In the genomic region with DNA sequence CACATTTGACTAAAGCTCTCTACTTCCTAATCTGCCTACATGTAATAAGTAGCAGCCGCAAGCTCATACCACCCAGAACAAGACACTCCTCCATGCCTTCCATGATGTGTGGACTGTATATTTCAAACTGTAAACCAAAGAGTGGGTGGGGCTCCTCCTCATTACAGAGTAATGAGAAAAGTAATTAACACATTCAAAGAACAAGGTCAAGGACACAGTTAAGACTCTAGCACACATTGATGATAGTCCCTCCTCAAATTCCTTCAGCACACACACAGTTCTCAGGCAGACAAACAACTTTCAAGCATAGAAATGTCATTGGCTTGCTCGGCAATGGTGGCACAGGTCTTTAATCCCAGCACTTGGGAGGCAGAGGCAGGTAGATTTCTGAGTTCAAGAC, we compare ENCODE assay signal across 39 mouse cellular contexts. TPM values are rescaled to one million over a fixed set of nuclear protein-coding genes. Genes with fewer than 3 reads are reported as not detected.
"Had no signal": no experiment of that assay in that cellular context is flagged by ENCODE, and none has a peak within 500 bp of the region (broad histone marks: within the 10 kb centered on the region; RNA-seq: fewer than 3 reads in every experiment).

No protein-coding gene starts in this region.

- H3K27me3 ChIP-seq: embryonic facial prominence, embryonic 12.5 days; embryonic facial prominence, embryonic 13.5 days; embryonic facial prominence, embryonic 15.5 days; forebrain, embryonic 12.5 days; forebrain, embryonic 13.5 days; forebrain, embryonic 15.5 days; heart, embryonic 12.5 days had no signal

- H3K27ac ChIP-seq: embryonic facial prominence, embryonic 10.5 days; embryonic facial prominence, embryonic 12.5 days; embryonic facial prominence, embryonic 13.5 days; embryonic facial prominence, embryonic 15.5 days; forebrain, embryonic 10.5 days; forebrain, embryonic 12.5 days; forebrain, embryonic 13.5 days; forebrain, embryonic 15.5 days; gastrocnemius, adult 2 months; heart, adult 2 months; heart, embryonic 10.5 days had no signal

- ATAC-seq: forebrain, embryonic 13.5 days; forebrain, embryonic 14.5 days; forebrain, embryonic 15.5 days; forebrain, embryonic 16.5 days; forebrain, postnatal 0 days had no signal

- H3K9me3 ChIP-seq: embryonic facial prominence, embryonic 12.5 days; embryonic facial prominence, embryonic 13.5 days; embryonic facial prominence, embryonic 15.5 days; forebrain, embryonic 10.5 days; forebrain, embryonic 12.5 days; forebrain, embryonic 13.5 days; forebrain, embryonic 15.5 days; heart, embryonic 10.5 days; heart, embryonic 12.5 days had no signal

- H3K36me3 ChIP-seq: embryonic facial prominence, embryonic 10.5 days; embryonic facial prominence, embryonic 12.5 days; embryonic facial prominence, embryonic 13.5 days; embryonic facial prominence, embryonic 15.5 days; forebrain, embryonic 10.5 days; forebrain, embryonic 12.5 days; forebrain, embryonic 15.5 days; heart, embryonic 10.5 days; heart, embryonic 12.5 days had no signal

- H3K4me3 ChIP-seq: embryonic facial prominence, embryonic 10.5 days; embryonic facial prominence, embryonic 12.5 days; embryonic facial prominence, embryonic 13.5 days; embryonic facial prominence, embryonic 15.5 days; erythroblast, embryonic 14.5 days; forebrain, embryonic 10.5 days; forebrain, embryonic 12.5 days; forebrain, embryonic 13.5 days; forebrain, embryonic 15.5 days; gastrocnemius, adult 2 months; heart, adult 2 months; heart, embryonic 10.5 days; heart, embryonic 12.5 days had no signal

- H3K4me2 ChIP-seq: embryonic facial prominence, embryonic 12.5 days; embryonic facial prominence, embryonic 13.5 days; embryonic facial prominence, embryonic 15.5 days; forebrain, embryonic 12.5 days; forebrain, embryonic 13.5 days; forebrain, embryonic 15.5 days; heart, embryonic 11.5 days; heart, embryonic 12.5 days had no signal

- H3K4me1 ChIP-seq: embryonic facial prominence, embryonic 10.5 days; embryonic facial prominence, embryonic 12.5 days; embryonic facial prominence, embryonic 13.5 days; embryonic facial prominence, embryonic 15.5 days; forebrain, embryonic 10.5 days; forebrain, embryonic 12.5 days; forebrain, embryonic 13.5 days; forebrain, embryonic 15.5 days; heart, embryonic 10.5 days; heart, embryonic 12.5 days had no signal

- DNase-seq: cerebellum, adult 9-11 months; cerebellum, postnatal 10 days; cerebellum, postnatal 14 days; cerebellum, postnatal 25 days; cerebellum, postnatal 36 days; embryo, embryonic 11 days; forebrain, postnatal 0 days; gastrocnemius, adult 2 months; gastrocnemius, postnatal 10 days; gastrocnemius, postnatal 14 days; gastrocnemius, postnatal 25 days; gastrocnemius, postnatal 36 days; heart, adult 18-20 months; heart, adult 2 months had no signal

- H3K9ac ChIP-seq: embryonic facial prominence, embryonic 12.5 days; embryonic facial prominence, embryonic 13.5 days; embryonic facial prominence, embryonic 15.5 days; forebrain, embryonic 12.5 days; forebrain, embryonic 13.5 days; forebrain, embryonic 15.5 days; forebrain, postnatal 0 days; heart, embryonic 12.5 days had no signal

RNA-seq across cellular contexts. Expression of a gene that starts 8.4 kb away (rescaled TPM):
- total RNA-seq: common myeloid progenitor, adult 5-6 weeks; forebrain, postnatal 0 days; gastrocnemius, adult 18-20 months; gastrocnemius, adult 2 months; gastrocnemius, adult 8-10 months; gastrocnemius, postnatal 10 days; gastrocnemius, postnatal 14 days; gastrocnemius, postnatal 25 days; gastrocnemius, postnatal 36 days; gastrocnemius, postnatal 4 days; granulocyte monocyte progenitor cell, adult 5-6 weeks; heart, adult 18-20 months; heart, adult 2 months; heart, adult 8-10 months had no signal
- polyA plus RNA-seq: embryonic facial prominence, embryonic 10.5 days; erythroblast, embryonic 14.5 days; forebrain, embryonic 10.5 days; forebrain, embryonic 13.5 days; forebrain, embryonic 14.5 days; forebrain, embryonic 15.5 days; forebrain, embryonic 16.5 days; forebrain, postnatal 0 days; gonadal fat pad, adult 2 months; heart, adult 2 months; heart, embryonic 10.5 days; heart, embryonic 11.5 days had no signal

RNA-seq across cellular contexts. Expression of a gene that starts 32.2 kb away (rescaled TPM):
- total RNA-seq: common myeloid progenitor, adult 5-6 weeks; forebrain, postnatal 0 days; gastrocnemius, adult 18-20 months; gastrocnemius, adult 2 months; gastrocnemius, adult 8-10 months; gastrocnemius, postnatal 10 days; gastrocnemius, postnatal 14 days; gastrocnemius, postnatal 25 days; gastrocnemius, postnatal 36 days; gastrocnemius, postnatal 4 days; granulocyte monocyte progenitor cell, adult 5-6 weeks; heart, adult 18-20 months; heart, adult 2 months; heart, adult 8-10 months had no signal
- polyA plus RNA-seq: cortical plate, adult 2 months; embryonic facial prominence, embryonic 11.5 days; embryonic facial prominence, embryonic 12.5 days; embryonic facial prominence, embryonic 13.5 days; embryonic facial prominence, embryonic 14.5 days; erythroblast, embryonic 14.5 days; forebrain, embryonic 12.5 days; forebrain, embryonic 13.5 days; forebrain, embryonic 14.5 days; forebrain, embryonic 15.5 days; forebrain, embryonic 16.5 days; forebrain, postnatal 0 days; frontal cortex, adult 2 months; gonadal fat pad, adult 2 months; heart, adult 2 months; heart, embryonic 11.5 days; heart, embryonic 12.5 days had no signal
